ENCODE assay signal across 10 mouse cellular contexts in the genomic region with DNA sequence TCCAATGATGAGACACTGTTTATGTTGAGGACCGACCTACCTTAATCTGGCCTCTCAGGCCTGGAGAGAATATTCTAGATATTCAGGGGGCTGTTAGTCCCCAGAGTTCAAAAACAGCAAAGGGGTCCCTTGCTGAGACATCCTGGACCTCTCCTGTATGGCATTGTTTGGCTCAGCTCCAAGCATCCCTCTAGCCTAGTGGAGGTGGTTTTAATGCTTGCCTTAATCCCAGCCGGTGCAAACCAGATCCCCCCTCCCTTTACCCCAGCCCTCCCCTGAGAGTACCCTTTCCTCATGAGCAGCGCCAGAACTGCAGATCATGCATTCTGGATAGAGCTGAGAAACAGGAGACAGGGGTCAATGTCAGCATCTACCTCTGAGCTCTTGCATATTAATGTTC. TPM values are rescaled to one million over a fixed set of nuclear protein-coding genes. Genes with fewer than 3 reads are reported as not detected.
DNase-seq lines count a peak whose midpoint lies in the region; ATAC-seq lines count a peak whose summit lies in the region.
"Had no signal": no experiment of that assay in that cellular context is flagged by ENCODE, and none has a peak within 500 bp of the region (broad histone marks: within the 10 kb centered on the region; RNA-seq: fewer than 3 reads in every experiment).

No protein-coding gene starts in this region.

- ATAC-seq in intestine, embryonic 14.5 days (replicated peaks; ENCODE audit: low FRiP score, low TSS enrichment, low read depth) = no peak
- ATAC-seq in intestine, embryonic 15.5 days = no peak
- ATAC-seq in embryonic facial prominence, embryonic 14.5 days (ENCODE audit: low read depth) = no peak
- ATAC-seq in hindbrain, embryonic 16.5 days = no peak
- ATAC-seq in midbrain, embryonic 16.5 days = no peak

- H3K27me3 ChIP-seq in intestine, embryonic 14.5 days (replicated peaks; ENCODE audit: control insufficient read depth, insufficient read depth, low read length) = no peaks in the 10 kb centered on the region
- no peaks in the 10 kb centered on the region for H3K27me3 ChIP-seq in intestine, embryonic 15.5 days (replicated peaks)
- no peaks in the 10 kb centered on the region for H3K27me3 ChIP-seq in embryonic facial prominence, embryonic 14.5 days (replicated peaks; ENCODE audit: control insufficient read depth, insufficient read depth, low read length)
- H3K27me3 ChIP-seq in hindbrain, embryonic 16.5 days (replicated peaks; ENCODE audit: control insufficient read depth, insufficient read depth, low read length) = no peaks in the 10 kb centered on the region
- H3K27me3 ChIP-seq in midbrain, embryonic 16.5 days (ENCODE audit: control insufficient read depth, insufficient read depth, low read depth, low read length) = no peaks in the 10 kb centered on the region

- peak overlapping the region; percentile 80 for H3K4me2 ChIP-seq in intestine, embryonic 14.5 days (ENCODE audit: low read length)
- H3K4me2 ChIP-seq in intestine, embryonic 15.5 days (replicated peaks) = no peak overlapping the region
- peak overlapping the region; percentile 69 for H3K4me2 ChIP-seq in embryonic facial prominence, embryonic 14.5 days (ENCODE audit: low read depth, low read length)
- H3K4me2 ChIP-seq in hindbrain, embryonic 16.5 days (ENCODE audit: low read length) = peak overlapping the region; percentile 82
- H3K4me2 ChIP-seq in midbrain, embryonic 16.5 days (ENCODE audit: low read length) = peak overlapping the region; percentile 97

- H3K9ac ChIP-seq in intestine, embryonic 14.5 days (ENCODE audit: low read length) = no peak overlapping the region
- H3K9ac ChIP-seq in intestine, embryonic 15.5 days = no peak overlapping the region
- H3K9ac ChIP-seq in embryonic facial prominence, embryonic 14.5 days (ENCODE audit: low read depth, low read length) = peak overlapping the region; percentile 85; the same call in 1 of the 2 replicates
- H3K9ac ChIP-seq in hindbrain, embryonic 16.5 days (ENCODE audit: low read depth, low read length) = peak overlapping the region; percentile 29; the same call in 1 of the 2 replicates
- peak overlapping the region; percentile 99 for H3K9ac ChIP-seq in midbrain, embryonic 16.5 days (ENCODE audit: low read depth, low read length)

- H3K4me1 ChIP-seq in intestine, embryonic 14.5 days (replicated peaks; ENCODE audit: control insufficient read depth, insufficient read depth, low read length) = peaks cover 27% of the 10 kb centered on the region
- peaks cover 19% of the 10 kb centered on the region for H3K4me1 ChIP-seq in intestine, embryonic 15.5 days (replicated peaks)
- H3K4me1 ChIP-seq in embryonic facial prominence, embryonic 14.5 days (ENCODE audit: control insufficient read depth, insufficient read depth, low read length) = peaks cover 30% of the 10 kb centered on the region
- H3K4me1 ChIP-seq in hindbrain, embryonic 16.5 days (ENCODE audit: control insufficient read depth, insufficient read depth, low read depth, low read length) = peaks cover 39% of the 10 kb centered on the region
- peaks cover 49% of the 10 kb centered on the region for H3K4me1 ChIP-seq in midbrain, embryonic 16.5 days (ENCODE audit: control insufficient read depth, insufficient read depth, low read length)

- no peaks in the 10 kb centered on the region for H3K9me3 ChIP-seq in intestine, embryonic 14.5 days (ENCODE audit: control insufficient read depth, low read length)
- no peaks in the 10 kb centered on the region for H3K9me3 ChIP-seq in intestine, embryonic 15.5 days
- H3K9me3 ChIP-seq in embryonic facial prominence, embryonic 14.5 days (ENCODE audit: control insufficient read depth, low read length) = no peaks in the 10 kb centered on the region
- no peaks in the 10 kb centered on the region for H3K9me3 ChIP-seq in hindbrain, embryonic 16.5 days (ENCODE audit: control insufficient read depth, low read length)
- no peaks in the 10 kb centered on the region for H3K9me3 ChIP-seq in midbrain, embryonic 16.5 days (replicated peaks; ENCODE audit: control insufficient read depth, low read length, poor library complexity, severe bottlenecking)

- WGBS in intestine, embryonic 14.5 days = 41% methylated on average over 3 of the region's 3 CpGs
- 46% methylated on average over 3 of the region's 3 CpGs for WGBS in intestine, embryonic 15.5 days
- WGBS in embryonic facial prominence, embryonic 14.5 days = 26% methylated on average over 3 of the region's 3 CpGs
- WGBS in hindbrain, embryonic 16.5 days = 34% methylated on average over 3 of the region's 3 CpGs
- WGBS in midbrain, embryonic 16.5 days = 23% methylated on average over 3 of the region's 3 CpGs

- peaks cover 21% of the 10 kb centered on the region for H3K36me3 ChIP-seq in intestine, embryonic 14.5 days (ENCODE audit: control insufficient read depth, insufficient read depth, low read length)
- H3K36me3 ChIP-seq in intestine, embryonic 15.5 days = no peaks in the 10 kb centered on the region
- H3K36me3 ChIP-seq in embryonic facial prominence, embryonic 14.5 days (ENCODE audit: control insufficient read depth, insufficient read depth, low read length) = peaks cover 18% of the 10 kb centered on the region; the same call in 1 of the 2 replicates
- peaks cover 5% of the 10 kb centered on the region; the same call in 1 of the 2 replicates for H3K36me3 ChIP-seq in hindbrain, embryonic 16.5 days (ENCODE audit: control insufficient read depth, insufficient read depth, low read length)
- peaks cover 18% of the 10 kb centered on the region for H3K36me3 ChIP-seq in midbrain, embryonic 16.5 days (ENCODE audit: control insufficient read depth, insufficient read depth, low read length)

- no peak overlapping the region for H3K27ac ChIP-seq in intestine, embryonic 14.5 days (ENCODE audit: low read depth)
- H3K27ac ChIP-seq in intestine, embryonic 15.5 days = no peak overlapping the region
- H3K27ac ChIP-seq in embryonic facial prominence, embryonic 14.5 days (replicated peaks; ENCODE audit: low read depth, low read length) = no peak overlapping the region
- no peak overlapping the region for H3K27ac ChIP-seq in hindbrain, embryonic 16.5 days (ENCODE audit: low read depth, low read length)
- peak overlapping the region; percentile 69 for H3K27ac ChIP-seq in midbrain, embryonic 16.5 days (ENCODE audit: low read length)
- H3K27ac ChIP-seq: macrophage had no signal

- no peak overlapping the region for H3K4me3 ChIP-seq in intestine, embryonic 14.5 days (ENCODE audit: low read depth, low read length)
- H3K4me3 ChIP-seq in intestine, embryonic 15.5 days (replicated peaks) = no peak overlapping the region
- H3K4me3 ChIP-seq in embryonic facial prominence, embryonic 14.5 days (ENCODE audit: low read depth, low read length) = no peak overlapping the region
- peak overlapping the region; percentile 92 for H3K4me3 ChIP-seq in hindbrain, embryonic 16.5 days (ENCODE audit: low read length)
- H3K4me3 ChIP-seq in midbrain, embryonic 16.5 days (ENCODE audit: low read depth, low read length) = peak overlapping the region; percentile 81

- DNase-seq in intestine, embryonic 14.5 days (ENCODE audit: low spot score) = no peak
- DNase-seq in embryonic facial prominence, embryonic 14.5 days (ENCODE audit: low spot score) = no peak
- DNase-seq in frontal cortex, postnatal 10 days (ENCODE audit: low spot score in 2 of 2) = no peak
- no peak for DNase-seq in right cerebral cortex, adult 18-20 months
- no peak for DNase-seq in right cerebral cortex, postnatal 14 days
- DNase-seq: kidney, adult 11 months had no signal

RNA-seq across cellular contexts. Expression of gene Samd14, which starts 2.8 kb away (rescaled TPM):
- 20.3 and 22.1 TPM in 2 replicates for polyA plus RNA-seq in intestine, embryonic 14.5 days (2014; fragmentation: Nextera tagmentation; extraction: Ambion mirVana)
- polyA plus RNA-seq in intestine, embryonic 15.5 days (2015; fragmentation: Nextera tagmentation; extraction: Ambion mirVana) = 15.0 and 15.3 TPM in 2 replicates
- 21.9 and 29.0 TPM in 2 replicates for polyA plus RNA-seq in embryonic facial prominence, embryonic 14.5 days (2014; fragmentation: Nextera tagmentation; extraction: Ambion mirVana)
- 160 and 181 TPM in 2 replicates for polyA plus RNA-seq in hindbrain, embryonic 16.5 days (2015; fragmentation: Nextera tagmentation; extraction: Ambion mirVana)
- polyA plus RNA-seq in midbrain, embryonic 16.5 days (2015; fragmentation: Nextera tagmentation; extraction: Ambion mirVana) = 164 and 171 TPM in 2 replicates

RNA-seq across cellular contexts. Expression of gene Ppp1r9b, which starts 21.7 kb away (rescaled TPM):
- polyA plus RNA-seq in intestine, embryonic 14.5 days (2014; fragmentation: Nextera tagmentation; extraction: Ambion mirVana) = 11.9 and 12.2 TPM in 2 replicates
- polyA plus RNA-seq in intestine, embryonic 15.5 days (2015; fragmentation: Nextera tagmentation; extraction: Ambion mirVana) = 6.8 and 8.1 TPM in 2 replicates
- 16.0 and 16.1 TPM in 2 replicates for polyA plus RNA-seq in embryonic facial prominence, embryonic 14.5 days (2014; fragmentation: Nextera tagmentation; extraction: Ambion mirVana)
- polyA plus RNA-seq in hindbrain, embryonic 16.5 days (2015; fragmentation: Nextera tagmentation; extraction: Ambion mirVana) = 17.8 and 18.8 TPM in 2 replicates
- 18.4 and 19.4 TPM in 2 replicates for polyA plus RNA-seq in midbrain, embryonic 16.5 days (2015; fragmentation: Nextera tagmentation; extraction: Ambion mirVana)

RNA-seq across cellular contexts. Expression of gene Pdk2, which starts 28.7 kb away (rescaled TPM):
- polyA plus RNA-seq in intestine, embryonic 14.5 days (2014; fragmentation: Nextera tagmentation; extraction: Ambion mirVana) = 26.4 and 29.6 TPM in 2 replicates
- polyA plus RNA-seq in intestine, embryonic 15.5 days (2015; fragmentation: Nextera tagmentation; extraction: Ambion mirVana) = 30.8 and 31.2 TPM in 2 replicates
- polyA plus RNA-seq in embryonic facial prominence, embryonic 14.5 days (2014; fragmentation: Nextera tagmentation; extraction: Ambion mirVana) = 37.8 and 41.6 TPM in 2 replicates
- 34.6 and 42.1 TPM in 2 replicates for polyA plus RNA-seq in hindbrain, embryonic 16.5 days (2015; fragmentation: Nextera tagmentation; extraction: Ambion mirVana)
- polyA plus RNA-seq in midbrain, embryonic 16.5 days (2015; fragmentation: Nextera tagmentation; extraction: Ambion mirVana) = 24.1 and 27.5 TPM in 2 replicates

RNA-seq across cellular contexts. Expression of gene Sgca, which starts 36.4 kb away (rescaled TPM):
- 0.22 TPM in 1 of 2 replicates, not detected in the other for polyA plus RNA-seq in intestine, embryonic 14.5 days (2014; fragmentation: Nextera tagmentation; extraction: Ambion mirVana)
- 0.19 TPM in 1 of 2 replicates, not detected in the other for polyA plus RNA-seq in intestine, embryonic 15.5 days (2015; fragmentation: Nextera tagmentation; extraction: Ambion mirVana)
- polyA plus RNA-seq in embryonic facial prominence, embryonic 14.5 days (2014; fragmentation: Nextera tagmentation; extraction: Ambion mirVana) = 18.6 and 19.5 TPM in 2 replicates
- polyA plus RNA-seq in hindbrain, embryonic 16.5 days (2015; fragmentation: Nextera tagmentation; extraction: Ambion mirVana) = 0.24 and 1.3 TPM in 2 replicates
- 0.20 TPM in 1 of 2 replicates, not detected in the other for polyA plus RNA-seq in midbrain, embryonic 16.5 days (2015; fragmentation: Nextera tagmentation; extraction: Ambion mirVana)
- polyA plus RNA-seq: macrophage had no signal

RNA-seq across cellular contexts. Expression of gene Hils1, which starts 45.1 kb away (rescaled TPM):
- polyA plus RNA-seq in intestine, embryonic 14.5 days (2014; fragmentation: Nextera tagmentation; extraction: Ambion mirVana) = not detected in 2 replicates
- polyA plus RNA-seq in intestine, embryonic 15.5 days (2015; fragmentation: Nextera tagmentation; extraction: Ambion mirVana) = not detected in 2 replicates
- polyA plus RNA-seq in embryonic facial prominence, embryonic 14.5 days (2014; fragmentation: Nextera tagmentation; extraction: Ambion mirVana) = 0.25 and 0.61 TPM in 2 replicates
- not detected in 2 replicates for polyA plus RNA-seq in hindbrain, embryonic 16.5 days (2015; fragmentation: Nextera tagmentation; extraction: Ambion mirVana)
- polyA plus RNA-seq in midbrain, embryonic 16.5 days (2015; fragmentation: Nextera tagmentation; extraction: Ambion mirVana) = not detected in 2 replicates
- polyA plus RNA-seq: macrophage had no signal

Comparison
In these comparisons a context has a peak if more than half of its experiments do, and no peak if none do; other contexts are left out.
1. H3K4me3 ChIP-seq: peak in hindbrain, embryonic 16.5 days (single experiment) and midbrain, embryonic 16.5 days (single experiment); none in intestine, embryonic 14.5 days (single experiment), intestine, embryonic 15.5 days (single experiment) and embryonic facial prominence, embryonic 14.5 days (single experiment).
2. H3K9ac ChIP-seq: peak in embryonic facial prominence, embryonic 14.5 days (single experiment), hindbrain, embryonic 16.5 days (single experiment) and midbrain, embryonic 16.5 days (single experiment); none in intestine, embryonic 14.5 days (single experiment) and intestine, embryonic 15.5 days (single experiment).